Mouse (Mus musculus) heart, embryonic 11.5 days (tissue): ENCODE results near the gene 4930442H23Rik. TPM values are rescaled to one million over a fixed set of nuclear protein-coding genes. Genes with fewer than 3 reads are reported as not detected.
A peak's percentile ranks its signal among the peaks of the same experiment; 100 is the strongest.
"Not testable (repeated sequence)": the region's sequence is repeated elsewhere in the genome, so short reads cannot be mapped to it uniquely, and the experiment has no call there.

Experiments used
- ATAC-seq: fragments of 200-750 bp; cut with Nextera tagmentation; replicated peaks from 2 replicates; pipeline ENCODE4 v1.8.0; 2017; ENCODE audit warnings: moderate library complexity; ENCODE audit not compliant: insufficient number of reproducible peaks, low FRiP score, low TSS enrichment
- H3K27ac ChIP-seq: fragments of 300-500 bp; sonication (generic); 2 replicates; pipeline ENCODE4 v1.5.1; 2014; ENCODE audit warnings: mild to moderate bottlenecking, low read depth, low read length
- H3K27me3 ChIP-seq: fragments of 300-500 bp; sonication (generic); 2 replicates; pipeline ENCODE4 v1.6.1; 2014; ENCODE audit warnings: mild to moderate bottlenecking, low read length, mixed read lengths; ENCODE audit not compliant: control insufficient read depth, insufficient read depth
- H3K36me3 ChIP-seq: fragments of 300-500 bp; sonication (generic); 2 replicates; pipeline ENCODE4 v1.6.1; 2014; ENCODE audit warnings: mild to moderate bottlenecking, low read length, moderate library complexity, mixed read lengths; ENCODE audit not compliant: control insufficient read depth, insufficient read depth
- H3K4me1 ChIP-seq: fragments of 300-500 bp; sonication (generic); 2 replicates; pipeline ENCODE4 v1.6.1; 2014; ENCODE audit warnings: low read length; ENCODE audit not compliant: control insufficient read depth, insufficient read depth
- H3K4me2 ChIP-seq: fragments of 300-500 bp; sonication (generic); 2 replicates; pipeline ENCODE4 v1.6.1; 2014; ENCODE audit warnings: mild to moderate bottlenecking, moderate library complexity
- H3K4me3 ChIP-seq: fragments of 300-500 bp; sonication (generic); 2 replicates; pipeline ENCODE4 v1.5.1; 2014; ENCODE audit warnings: low read depth, low read length
- H3K9ac ChIP-seq: fragments of 300-500 bp; sonication (generic); 2 replicates; pipeline ENCODE4 v1.6.1; 2014; ENCODE audit warnings: mild to moderate bottlenecking, low read depth, low read length, moderate library complexity
- H3K9me3 ChIP-seq: fragments of 300-500 bp; sonication (generic); replicated peaks from 2 replicates; pipeline ENCODE4 v1.6.1; 2016; ENCODE audit warnings: low read length; ENCODE audit not compliant: control insufficient read depth
- WGBS: fragments of 180-500 bp; shearing (Covaris S2); extraction: QIAGEN DNeasy Blood & Tissue Kit; methylation state at CpG from one replicate; pipeline ENCODE4 v1.1.7; 2014; ENCODE audit not compliant: insufficient replicate concordance; 5-methylcytosine and 5-hydroxymethylcytosine counted together
- polyA plus RNA-seq: library from polyadenylated mRNA; unstranded; fragments of >200 nt; fragmentation: Nextera tagmentation; extraction: Ambion mirVana; gene quantifications from 2 replicates; pipeline ENCODE4 v1.2.1, GENCODE M21; 2014

The 4930442H23Rik gene
- polyA plus RNA-seq, 1 experiment from 2014 or later: 0.21 TPM

DNA sequence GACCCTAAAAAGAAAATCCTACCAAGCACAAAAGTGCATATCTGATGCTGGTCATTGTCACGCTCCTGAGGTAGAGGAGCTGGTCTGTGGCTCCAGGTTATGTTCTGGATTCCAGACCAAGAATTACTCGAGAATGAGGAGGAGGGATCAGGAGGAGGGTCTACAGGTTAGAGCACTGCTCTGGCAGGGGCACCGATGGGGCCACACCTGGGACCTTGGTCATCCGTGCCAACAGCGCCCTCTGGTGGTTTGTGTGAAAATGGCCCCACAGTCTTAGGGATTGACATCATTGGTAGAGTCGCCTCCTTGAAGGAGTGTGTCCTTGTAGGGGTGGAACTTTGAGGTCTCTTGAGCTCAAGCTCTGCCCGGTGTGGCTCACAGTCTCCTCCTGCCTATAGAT lies 34.3 kb upstream of the 4930442H23Rik start:
- Histone ChIP-seq H3K9me3 (no peaks in the 10 kb centered on the region), H3K4me2 (no peak overlapping the region), H3K4me3 (no peak overlapping the region), H3K27me3 (peaks cover 3% of the 10 kb centered on the region; the same call in 1 of the 2 replicates), H3K36me3 (no peaks in the 10 kb centered on the region), H3K27ac (no peak overlapping the region), H3K9ac (no peak overlapping the region), H3K4me1 (no peaks in the 10 kb centered on the region)
- no peak for ATAC-seq
- WGBS: 27% methylated on average over 7 of the region's 7 CpGs

DNA sequence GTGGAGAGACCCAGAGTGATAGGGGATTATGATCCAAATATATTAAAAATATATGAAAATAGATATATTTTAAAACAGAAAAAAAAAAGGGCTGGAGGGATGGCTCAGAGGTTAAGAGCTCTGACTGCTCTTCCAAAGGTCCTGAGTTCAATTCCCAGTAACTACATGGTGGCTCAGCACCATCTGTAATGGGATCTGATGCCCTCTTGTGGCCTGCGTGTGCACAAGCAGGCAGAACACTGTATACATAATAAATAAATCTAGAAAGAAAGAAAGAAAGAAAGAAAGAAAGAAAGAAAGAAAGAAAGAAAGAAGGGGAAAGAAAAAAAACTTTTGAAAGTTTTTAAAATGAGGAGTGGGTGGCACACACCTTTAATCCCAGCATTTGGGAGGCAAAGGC lies 33.6 kb upstream of the 4930442H23Rik start:
- not testable (repeated sequence) for H3K9me3 ChIP-seq, H3K4me1 ChIP-seq, H3K4me2 ChIP-seq, ATAC-seq, H3K27me3 ChIP-seq, H3K36me3 ChIP-seq, H3K4me3 ChIP-seq, H3K27ac ChIP-seq, H3K9ac ChIP-seq
- 12% methylated on average over 1 of the region's 1 CpGs for WGBS

DNA sequence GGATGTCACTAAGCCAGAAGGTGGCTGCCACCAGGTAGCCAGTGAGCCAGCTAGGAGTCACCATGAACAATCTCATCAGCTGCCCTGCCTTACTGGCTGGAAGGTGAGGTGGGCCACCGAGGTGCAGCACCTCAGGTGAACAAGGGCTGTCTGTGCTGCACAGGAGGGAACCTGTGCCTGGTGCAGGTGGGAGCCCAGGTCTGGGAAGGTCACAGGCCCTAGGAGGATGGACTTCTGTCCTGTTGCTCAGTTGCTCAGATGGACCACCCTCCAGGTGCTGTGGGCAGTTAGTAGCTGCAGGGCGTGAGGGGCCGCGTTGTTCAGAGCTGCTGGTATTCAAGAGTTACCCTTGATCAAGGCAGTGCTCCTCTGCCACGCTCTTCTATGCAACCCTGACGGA lies 33.2 kb upstream of the 4930442H23Rik start:
- H3K36me3 ChIP-seq: no peaks in the 10 kb centered on the region
- no peak overlapping the region for H3K27ac ChIP-seq
- no peaks in the 10 kb centered on the region for H3K4me1 ChIP-seq
- H3K4me2 ChIP-seq: no peak overlapping the region
- WGBS: 79% methylated on average over 6 of the region's 6 CpGs
- H3K4me3 ChIP-seq: no peak overlapping the region
- H3K9me3 ChIP-seq: no peaks in the 10 kb centered on the region
- no peak for ATAC-seq
- no peak overlapping the region for H3K9ac ChIP-seq
- H3K27me3 ChIP-seq: peaks cover 3% of the 10 kb centered on the region; the same call in 1 of the 2 replicates

GRCm38 (mm10) chr10:81216260-81216659 lies 32.6 kb upstream of the 4930442H23Rik start:
- WGBS: 82% methylated on average over 6 of the region's 6 CpGs
- Histone ChIP-seq H3K9ac (no peak overlapping the region), H3K4me1 (no peaks in the 10 kb centered on the region), H3K27ac (no peak overlapping the region), H3K9me3 (no peaks in the 10 kb centered on the region), H3K27me3 (peaks cover 3% of the 10 kb centered on the region; the same call in 1 of the 2 replicates), H3K4me3 (no peak overlapping the region), H3K4me2 (no peak overlapping the region), H3K36me3 (no peaks in the 10 kb centered on the region)
- ATAC-seq: no peak

DNA sequence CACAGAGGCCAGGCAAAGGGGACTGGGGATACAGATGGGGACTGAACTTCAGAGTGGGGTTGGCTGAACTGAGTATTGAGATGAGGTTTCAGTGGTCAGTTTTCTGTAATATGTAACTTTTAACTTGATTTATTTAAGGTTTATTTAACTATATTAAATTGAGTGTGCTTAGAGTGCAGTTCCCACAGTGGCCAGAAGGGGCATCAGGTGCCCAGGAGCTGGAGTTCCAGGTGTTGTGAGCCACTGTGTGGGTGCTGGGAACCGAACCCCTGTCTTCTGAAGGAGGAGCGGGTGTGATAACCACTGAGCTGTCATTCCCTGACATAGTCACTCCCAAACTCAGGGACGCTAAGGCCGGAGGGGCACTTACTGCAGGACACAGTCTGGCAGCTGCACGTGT lies 26.5 kb upstream of the 4930442H23Rik start:
- H3K36me3 ChIP-seq: no peaks in the 10 kb centered on the region
- no peak for ATAC-seq
- 88% methylated on average over 5 of the region's 5 CpGs for WGBS

DNA sequence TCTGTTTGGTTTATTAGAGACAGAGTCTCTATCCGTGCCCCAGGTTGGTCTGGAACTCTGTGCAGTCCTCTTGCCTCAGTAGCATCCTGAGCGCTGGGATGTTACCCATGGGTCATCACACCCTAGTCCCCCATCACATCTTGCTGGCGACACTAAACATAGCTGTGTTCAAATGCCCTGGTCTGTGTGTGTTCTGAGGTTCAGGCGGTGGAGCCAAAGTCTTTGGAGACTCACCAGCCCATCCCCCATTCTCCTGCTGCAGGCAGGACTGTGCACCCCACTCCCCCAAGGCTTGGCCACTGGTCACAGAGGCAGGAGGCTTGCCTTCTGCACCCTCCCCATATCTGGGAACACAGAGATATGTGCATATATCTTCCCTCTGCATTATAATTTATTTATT lies 20.5 kb upstream of the 4930442H23Rik start:
- 54% methylated on average over 4 of the region's 4 CpGs for WGBS
- no peak overlapping the region for H3K4me2 ChIP-seq
- no peak overlapping the region for H3K9ac ChIP-seq
- no peak overlapping the region for H3K27ac ChIP-seq
- ATAC-seq: no peak
- no peaks in the 10 kb centered on the region for H3K9me3 ChIP-seq
- no peak overlapping the region for H3K4me3 ChIP-seq
- H3K27me3 ChIP-seq: peaks cover 2% of the 10 kb centered on the region; the same call in 1 of the 2 replicates
- peaks cover 27% of the 10 kb centered on the region for H3K4me1 ChIP-seq
- H3K36me3 ChIP-seq: no peaks in the 10 kb centered on the region

More for the DNA sequence above, 26.5 kb upstream of the 4930442H23Rik start:
- H3K9ac ChIP-seq: no peak overlapping the region
- H3K4me3 ChIP-seq: no peak overlapping the region
- 0 out of 2 replicates have a peak, but pooled peaks cover 3% of the 10 kb centered on the region for H3K9me3 ChIP-seq
- H3K4me1 ChIP-seq: no peaks in the 10 kb centered on the region
- no peak overlapping the region for H3K4me2 ChIP-seq
- H3K27ac ChIP-seq: no peak overlapping the region
- no peaks in the 10 kb centered on the region for H3K27me3 ChIP-seq

DNA sequence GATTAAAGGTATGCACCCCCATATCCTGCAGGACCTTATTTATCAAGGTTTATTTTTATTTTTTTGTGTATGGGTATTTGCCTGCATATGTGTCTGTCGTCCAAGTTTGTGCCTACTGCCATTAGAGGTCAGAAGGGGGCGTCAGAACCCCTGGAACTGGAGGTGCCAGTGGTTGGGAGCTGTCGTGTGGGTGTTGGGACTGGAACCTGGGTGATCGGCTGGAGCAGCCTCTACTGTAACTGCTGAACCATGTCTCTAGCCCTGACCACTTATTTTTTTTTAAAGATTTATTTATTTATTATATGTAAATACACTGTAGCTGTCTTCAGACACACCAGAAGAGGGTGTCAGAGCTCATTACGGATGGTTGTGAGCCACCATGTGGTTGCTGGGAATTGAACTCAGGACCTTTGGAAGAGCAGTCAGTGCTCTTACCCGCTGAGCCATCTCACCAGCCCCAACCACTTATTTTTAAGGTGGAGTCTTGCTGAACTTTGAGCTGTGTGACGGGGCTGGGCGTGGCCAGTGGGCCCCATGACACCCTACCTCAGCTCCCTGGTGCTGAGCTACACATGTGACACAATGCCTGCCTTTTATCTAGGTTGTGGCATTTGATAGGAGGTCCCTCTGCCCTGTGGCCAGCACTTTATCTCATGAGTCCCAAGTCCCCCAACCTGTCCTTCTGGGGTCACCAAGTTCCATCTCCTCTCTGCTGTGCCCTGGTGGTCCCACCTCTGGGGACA lies 19.5 kb upstream of the 4930442H23Rik start:
- peak overlapping the region; percentile 76; the same call in 1 of the 2 replicates for H3K27ac ChIP-seq
- no peak overlapping the region for H3K9ac ChIP-seq
- H3K4me3 ChIP-seq: no peak overlapping the region
- H3K4me1 ChIP-seq: peaks cover 31% of the 10 kb centered on the region
- no peak overlapping the region for H3K4me2 ChIP-seq
- 0 out of 2 replicates have a peak, but pooled peaks have one; percentile 8 for ATAC-seq
- H3K27me3 ChIP-seq: peaks cover 2% of the 10 kb centered on the region; the same call in 1 of the 2 replicates
- no peaks in the 10 kb centered on the region for H3K9me3 ChIP-seq
- H3K36me3 ChIP-seq: no peaks in the 10 kb centered on the region
- WGBS: 63% methylated on average over 8 of the region's 8 CpGs

- no peaks in the 10 kb centered on the region for H3K36me3 ChIP-seq
- H3K27ac ChIP-seq: peak within 1 kb of the TSS; percentile 76
- H3K9me3 ChIP-seq: no peaks in the 10 kb centered on the region
- peaks cover 35% of the 10 kb centered on the region for H3K4me1 ChIP-seq
- no peak within 1 kb of the TSS for H3K4me3 ChIP-seq
- WGBS: 53% methylated on average over 13 of the region's 13 CpGs
- peaks cover 2% of the 10 kb centered on the region; the same call in 1 of the 2 replicates for H3K27me3 ChIP-seq
- H3K9ac ChIP-seq: peak within 1 kb of the TSS; percentile 58
- ATAC-seq: 0 out of 2 replicates have a peak, but pooled peaks have one; percentile 8
- H3K4me2 ChIP-seq: peak within 1 kb of the TSS; percentile 42
These were observed 18.4 kb upstream of the 4930442H23Rik start, which contains the start of gene Nmrk2 for GRCm38 (mm10) chr10:81201807-81202758. Gene Nmrk2 (minus strand): TSS chr10:81202051.
